Mouse (Mus musculus) spleen, adult 18-20 months (tissue): Measurements from ENCODE around the gene Hpse.

Experiments used
- DNase-seq, 2 experiments: peaks; one replicate each; pipeline ENCODE4 v3.0.0; 2022; ENCODE audit warnings: mixed read lengths in 2 of 2

The Hpse gene

GRCm38 (mm10) chr5:100636794-100637544, 82.5 kb downstream of the Hpse start:
- no peak for DNase-seq

GRCm38 (mm10) chr5:100635908-100636307, 83.6 kb downstream of the Hpse start:
- no peak for DNase-seq

GRCm38 (mm10) chr5:100634885-100635478, 84.5 kb downstream of the Hpse start:
- DNase-seq = no peak

GRCm38 (mm10) chr5:100632540-100633129, 86.9 kb downstream of the Hpse start:
- DNase-seq = no peak
